Comparison of ENCODE assay signal across 8 mouse cellular contexts in the genomic region with DNA sequence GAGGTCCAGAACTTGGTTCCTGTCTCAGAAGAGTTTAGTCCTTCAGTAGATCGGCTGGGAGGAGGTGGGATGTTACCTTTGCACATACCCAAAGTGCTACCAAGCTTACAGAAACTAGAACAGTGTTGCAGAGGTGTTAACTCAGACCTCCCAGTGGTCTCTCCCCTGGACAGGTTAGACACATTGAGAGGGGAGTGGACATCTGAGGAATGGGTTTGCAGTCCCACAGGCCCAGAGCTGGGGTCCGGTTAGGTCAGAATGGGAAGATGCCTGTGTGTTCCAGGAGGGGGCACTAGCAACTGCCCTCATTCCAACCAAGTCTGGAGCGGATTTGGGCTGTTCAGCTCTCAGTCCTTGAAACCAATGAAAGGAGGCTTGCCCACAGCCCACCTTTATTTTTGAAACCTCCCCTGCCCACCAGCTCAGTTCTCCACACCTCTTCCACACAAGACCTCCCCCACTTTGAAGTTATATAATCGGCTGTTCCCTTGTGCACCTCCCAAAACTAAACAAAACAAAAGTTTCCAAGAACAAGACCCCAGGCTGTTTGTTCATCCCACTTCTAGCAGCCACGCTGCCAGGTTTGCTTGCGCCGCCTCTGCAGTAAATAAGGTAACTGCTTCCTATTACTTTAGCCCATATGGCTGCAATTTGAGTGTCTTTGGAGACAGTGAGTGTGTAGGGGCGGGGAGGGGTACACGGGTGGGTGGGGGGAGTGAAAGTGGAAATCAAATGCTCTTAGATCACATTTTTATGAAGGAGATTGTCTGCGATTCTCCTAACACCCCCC. TPM values are rescaled to one million over a fixed set of nuclear protein-coding genes. Genes with fewer than 3 reads are reported as not detected.
DNase-seq lines count a peak whose midpoint lies in the region; ATAC-seq and TF ChIP-seq lines count a peak whose summit lies in the region.

No protein-coding gene starts in this region.

- H3K9ac ChIP-seq in kidney, postnatal 0 days (ENCODE audit: low read depth, low read length) = no peak overlapping the region
- no peak overlapping the region for H3K9ac ChIP-seq in liver, postnatal 0 days (replicated peaks)

- peak; percentile 61 for TF ChIP-seq CTCF in kidney, postnatal 0 days (IDR thresholded peaks at IDR 0.05; ENCODE audit: low read depth)
- TF ChIP-seq CTCF in liver, postnatal 0 days (IDR thresholded peaks at IDR 0.05; ENCODE audit: low read depth) = peak; percentile 56

- peaks cover 73% of the 10 kb centered on the region for H3K27me3 ChIP-seq in kidney, postnatal 0 days (ENCODE audit: insufficient read depth, low read length)
- peaks cover 90% of the 10 kb centered on the region for H3K27me3 ChIP-seq in embryonic facial prominence, embryonic 10.5 days (replicated peaks; ENCODE audit: low read depth, poor library complexity, severe bottlenecking)
- H3K27me3 ChIP-seq in liver, postnatal 0 days (ENCODE audit: insufficient read depth, low read length) = peaks cover 83% of the 10 kb centered on the region

- H3K36me3 ChIP-seq in kidney, postnatal 0 days (ENCODE audit: insufficient read depth, low read length) = no peaks in the 10 kb centered on the region
- peaks cover 5% of the 10 kb centered on the region for H3K36me3 ChIP-seq in embryonic facial prominence, embryonic 10.5 days (replicated peaks)
- no peaks in the 10 kb centered on the region; the same call in 1 of the 2 replicates for H3K36me3 ChIP-seq in liver, postnatal 0 days (replicated peaks; ENCODE audit: insufficient read depth, low read length)

- no peak overlapping the region for H3K4me3 ChIP-seq in kidney, postnatal 0 days (replicated peaks; ENCODE audit: low read depth, low read length)
- H3K4me3 ChIP-seq in embryonic facial prominence, embryonic 10.5 days = peak overlapping the region; percentile 49
- H3K4me3 ChIP-seq in liver, postnatal 0 days (ENCODE audit: low read depth, low read length) = no peak overlapping the region

- H3K4me1 ChIP-seq in kidney, postnatal 0 days (replicated peaks; ENCODE audit: insufficient read depth, low read length) = peaks cover 46% of the 10 kb centered on the region
- peaks cover 93% of the 10 kb centered on the region for H3K4me1 ChIP-seq in embryonic facial prominence, embryonic 10.5 days
- peaks cover 55% of the 10 kb centered on the region for H3K4me1 ChIP-seq in liver, postnatal 0 days (ENCODE audit: insufficient read depth)

- TF ChIP-seq EP300 in liver, postnatal 0 days (IDR thresholded peaks at IDR 0.05; ENCODE audit: low read depth) = no peak

- ATAC-seq in kidney, postnatal 0 days (replicated peaks; ENCODE audit: low FRiP score, low read depth) = no peak
- no peak for ATAC-seq in liver, postnatal 0 days

- no peaks in the 10 kb centered on the region for H3K9me3 ChIP-seq in kidney, postnatal 0 days (replicated peaks; ENCODE audit: low read length)
- no peaks in the 10 kb centered on the region for H3K9me3 ChIP-seq in embryonic facial prominence, embryonic 10.5 days
- H3K9me3 ChIP-seq in liver, postnatal 0 days (ENCODE audit: low read length) = no peaks in the 10 kb centered on the region

- H3K27ac ChIP-seq in kidney, postnatal 0 days = no peak overlapping the region
- H3K27ac ChIP-seq in embryonic facial prominence, embryonic 10.5 days (replicated peaks) = peak overlapping the region; percentile 79
- no peak overlapping the region for H3K27ac ChIP-seq in liver, postnatal 0 days (ENCODE audit: low read depth)

- 5% methylated on average over 10 of the region's 10 CpGs for WGBS in kidney, postnatal 0 days
- 2% methylated on average over 10 of the region's 10 CpGs for WGBS in embryonic facial prominence, embryonic 10.5 days
- 6% methylated on average over 10 of the region's 10 CpGs for WGBS in liver, postnatal 0 days (ENCODE audit: insufficient replicate concordance)

- DNase-seq in kidney, postnatal 0 days (ENCODE audit: low spot score) = no peak
- no peak for DNase-seq in kidney, postnatal 14 days
- DNase-seq in R1 (ENCODE audit: low read depth, low spot score) = peak; percentile 67
- DNase-seq in embryonic facial prominence, embryonic 10.5 days (ENCODE audit: low spot score) = peak; percentile 75
- no peak for DNase-seq in liver, postnatal 0 days
- DNase-seq in urinary bladder, postnatal 4 days (ENCODE audit: low spot score in 2 of 2) = no peak
- DNase-seq in gastrocnemius, adult 18-20 months (ENCODE audit: low spot score) = no peak
- no peak for DNase-seq in adrenal gland, adult 18-20 months (ENCODE audit: low spot score in 2 of 2)

- no peak overlapping the region for H3K4me2 ChIP-seq in kidney, postnatal 0 days (ENCODE audit: low read length)
- H3K4me2 ChIP-seq in liver, postnatal 0 days (ENCODE audit: low read depth, low read length) = no peak overlapping the region

RNA-seq across cellular contexts. Expression of a gene that starts 3.2 kb away (rescaled TPM):
- polyA plus RNA-seq in kidney, postnatal 0 days (2015; fragmentation: Nextera tagmentation; extraction: Ambion mirVana) = 6.1 and 7.7 TPM in 2 replicates
- 11.6 and 12.4 TPM in 2 replicates for polyA plus RNA-seq in embryonic facial prominence, embryonic 10.5 days (2016; fragmentation: Nextera tagmentation; extraction: Ambion mirVana)
- 3.1 and 3.9 TPM in 2 replicates for polyA plus RNA-seq in liver, postnatal 0 days (2015; fragmentation: Nextera tagmentation; extraction: Ambion mirVana)
- total RNA-seq in gastrocnemius, adult 18-20 months (2021) = 1 to 10 TPM; 2.6 to 3.5 TPM
- total RNA-seq in adrenal gland, adult 18-20 months (2021) = 10 to 100 TPM; 12.2 to 16.7 TPM

RNA-seq across cellular contexts. Expression of a gene that starts 21.2 kb away (rescaled TPM):
- 16.7 and 18.4 TPM in 2 replicates for polyA plus RNA-seq in kidney, postnatal 0 days (2015; fragmentation: Nextera tagmentation; extraction: Ambion mirVana)
- 150 and 152 TPM in 2 replicates for polyA plus RNA-seq in embryonic facial prominence, embryonic 10.5 days (2016; fragmentation: Nextera tagmentation; extraction: Ambion mirVana)
- 1.9 and 2.0 TPM in 2 replicates for polyA plus RNA-seq in liver, postnatal 0 days (2015; fragmentation: Nextera tagmentation; extraction: Ambion mirVana)
- 1 to 10 TPM in 1 of 2 experiments, under 1 TPM in 1; 0.85 to 1.0 TPM for total RNA-seq in gastrocnemius, adult 18-20 months (2021)
- 1 to 10 TPM; 3.1 to 6.6 TPM for total RNA-seq in adrenal gland, adult 18-20 months (2021)

RNA-seq across cellular contexts. Expression of a gene that starts 42.1 kb away (rescaled TPM):
- 8.0 and 9.7 TPM in 2 replicates for polyA plus RNA-seq in kidney, postnatal 0 days (2015; fragmentation: Nextera tagmentation; extraction: Ambion mirVana)
- 4.7 and 5.2 TPM in 2 replicates for polyA plus RNA-seq in embryonic facial prominence, embryonic 10.5 days (2016; fragmentation: Nextera tagmentation; extraction: Ambion mirVana)
- polyA plus RNA-seq in liver, postnatal 0 days (2015; fragmentation: Nextera tagmentation; extraction: Ambion mirVana) = 2.8 and 4.7 TPM in 2 replicates
- total RNA-seq in gastrocnemius, adult 18-20 months (2021) = 1 to 10 TPM; 1.6 to 2.5 TPM
- 100 to 1,000 TPM; 115 to 163 TPM for total RNA-seq in adrenal gland, adult 18-20 months (2021)

RNA-seq across cellular contexts. Expression of a gene that starts 56.0 kb away (rescaled TPM):
- not detected in 2 replicates for polyA plus RNA-seq in kidney, postnatal 0 days (2015; fragmentation: Nextera tagmentation; extraction: Ambion mirVana)
- polyA plus RNA-seq in embryonic facial prominence, embryonic 10.5 days (2016; fragmentation: Nextera tagmentation; extraction: Ambion mirVana) = not detected in 2 replicates
- polyA plus RNA-seq in liver, postnatal 0 days (2015; fragmentation: Nextera tagmentation; extraction: Ambion mirVana) = not detected in 2 replicates
- not detected for total RNA-seq in gastrocnemius, adult 18-20 months (2021)
- total RNA-seq in adrenal gland, adult 18-20 months (2021) = not detected

Comparison
In these comparisons a context has a peak if more than half of its experiments do, and no peak if none do; other contexts are left out.
1. DNase-seq: peak in R1 (single experiment) and embryonic facial prominence, embryonic 10.5 days (single experiment); none in kidney, postnatal 0 days (single experiment), kidney, postnatal 14 days (single experiment), liver, postnatal 0 days (single experiment), urinary bladder, postnatal 4 days (0 of 2), gastrocnemius, adult 18-20 months (single experiment) and adrenal gland, adult 18-20 months (0 of 2).